Mouse (Mus musculus) kidney, embryonic 16.5 days (tissue): ENCODE measurements around the gene Apopt1. TPM values are rescaled to one million over a fixed set of nuclear protein-coding genes. Genes with fewer than 3 reads are reported as not detected.
"Not testable (repeated sequence)": the region's sequence is repeated elsewhere in the genome, so short reads cannot be mapped to it uniquely, and the experiment has no call there.

Source experiments
- ATAC-seq: fragments of 200-750 bp; cut with Nextera tagmentation; 2 replicates; pipeline ENCODE4 v1.8.0; 2017; ENCODE audit warnings: moderate TSS enrichment; ENCODE audit not compliant: low FRiP score, low TSS enrichment
- H3K27ac ChIP-seq: fragments of 300-500 bp; sonication (generic); 2 replicates; pipeline ENCODE4 v1.5.1; 2014; ENCODE audit warnings: low read length
- H3K27me3 ChIP-seq: fragments of 300-500 bp; sonication (generic); 2 replicates; pipeline ENCODE4 v1.6.1; 2014; ENCODE audit warnings: low read length, control low read depth, mixed read lengths; ENCODE audit not compliant: insufficient read depth
- H3K36me3 ChIP-seq: fragments of 300-500 bp; sonication (generic); 2 replicates; pipeline ENCODE4 v1.6.1; 2014; ENCODE audit warnings: low read length, control low read depth, mixed read lengths; ENCODE audit not compliant: insufficient read depth
- H3K4me1 ChIP-seq: fragments of 300-500 bp; sonication (generic); 2 replicates; pipeline ENCODE4 v1.6.1; 2014; ENCODE audit warnings: low read length, control low read depth, mixed read lengths; ENCODE audit not compliant: insufficient read depth
- H3K4me2 ChIP-seq: fragments of 300-500 bp; sonication (generic); replicated peaks from 2 replicates; pipeline ENCODE4 v1.6.1; 2014; ENCODE audit warnings: low read depth, low read length
- H3K4me3 ChIP-seq: fragments of 300-500 bp; sonication (generic); 2 replicates; pipeline ENCODE4 v1.5.1; 2014; ENCODE audit warnings: mild to moderate bottlenecking, low read length
- H3K9ac ChIP-seq: fragments of 300-500 bp; sonication (generic); replicated peaks from 2 replicates; pipeline ENCODE4 v1.6.1; 2014; ENCODE audit warnings: low read length
- H3K9me3 ChIP-seq: fragments of 300-500 bp; sonication (generic); 2 replicates; pipeline ENCODE4 v1.6.1; 2016; ENCODE audit warnings: low read length, control low read depth
- WGBS: fragments of 180-500 bp; shearing (Covaris S2); extraction: QIAGEN DNeasy Blood & Tissue Kit; methylation state at CpG from one replicate; pipeline ENCODE4 v1.1.7; 2014; 5-methylcytosine and 5-hydroxymethylcytosine counted together
- polyA plus RNA-seq: library from polyadenylated mRNA; unstranded; fragments of >200 nt; fragmentation: Nextera tagmentation; extraction: Ambion mirVana; gene quantifications from 2 replicates; pipeline ENCODE4 v1.2.1, GENCODE M21; 2015

Gene Apopt1
- polyA plus RNA-seq, 1 experiment from 2014 or later, result 54.8 TPM

- peaks cover 26% of the 10 kb centered on the region for H3K4me1 ChIP-seq
- 75% methylated on average over 9 of the region's 9 CpGs for WGBS
- peaks cover 9% of the 10 kb centered on the region; the same call in 1 of the 2 replicates for H3K36me3 ChIP-seq
- no peak overlapping the region for H3K4me3 ChIP-seq
- H3K9me3 ChIP-seq, result no peaks in the 10 kb centered on the region
- ATAC-seq, result no peak
- H3K4me2 ChIP-seq, result no peak overlapping the region
- no peaks in the 10 kb centered on the region for H3K27me3 ChIP-seq
- H3K27ac ChIP-seq, result no peak overlapping the region
- H3K9ac ChIP-seq, result no peak overlapping the region
Observed at GRCm38 (mm10) chr12:111722654-111723053, 9.6 kb downstream of the Apopt1 start.

GRCm38 (mm10) chr12:111724638-111725337 lies 11.7 kb downstream of the Apopt1 start:
- Histone ChIP-seq H3K27me3 (no peaks in the 10 kb centered on the region), H3K9ac (peak overlapping the region; percentile 43; the same call in 1 of the 2 replicates), H3K4me3 (no peak overlapping the region), H3K27ac (no peak overlapping the region), H3K4me2 (no peak overlapping the region), H3K36me3 (peaks cover 13% of the 10 kb centered on the region; the same call in 1 of the 2 replicates), H3K4me1 (peaks cover 15% of the 10 kb centered on the region; the same call in 1 of the 2 replicates), H3K9me3 (no peaks in the 10 kb centered on the region)
- no peak; the same call in 1 of the 2 replicates for ATAC-seq
- WGBS, result 52% methylated on average over 6 of the region's 6 CpGs

- no peak overlapping the region for H3K4me3 ChIP-seq
- H3K4me2 ChIP-seq, result no peak overlapping the region
- no peak for ATAC-seq
- H3K9me3 ChIP-seq, result no peaks in the 10 kb centered on the region
- peaks cover 16% of the 10 kb centered on the region; the same call in 1 of the 2 replicates for H3K36me3 ChIP-seq
- H3K9ac ChIP-seq, result peak overlapping the region; percentile 43; the same call in 1 of the 2 replicates
- WGBS, result 64% methylated on average over 12 of the region's 12 CpGs
- no peaks in the 10 kb centered on the region for H3K27me3 ChIP-seq
- peak overlapping the region; percentile 29; the same call in 1 of the 2 replicates for H3K27ac ChIP-seq
- peaks cover 15% of the 10 kb centered on the region; the same call in 1 of the 2 replicates for H3K4me1 ChIP-seq
Observed at GRCm38 (mm10) chr12:111725338-111726121, 12.5 kb downstream of the Apopt1 start.

GRCm38 (mm10) chr12:111726122-111726463 lies 13.0 kb downstream of the Apopt1 start:
- Histone ChIP-seq H3K4me2 (no peak overlapping the region), H3K4me3 (no peak overlapping the region), H3K4me1 (peaks cover 15% of the 10 kb centered on the region; the same call in 1 of the 2 replicates), H3K9me3 (no peaks in the 10 kb centered on the region), H3K27ac (peak overlapping the region; percentile 29; the same call in 1 of the 2 replicates), H3K36me3 (peaks cover 16% of the 10 kb centered on the region; the same call in 1 of the 2 replicates), H3K27me3 (no peaks in the 10 kb centered on the region), H3K9ac (peak overlapping the region; percentile 17; the same call in 1 of the 2 replicates)
- 48% methylated on average over 4 of the region's 4 CpGs for WGBS
- ATAC-seq, result 0 out of 2 replicates have a peak, but pooled peaks have one; percentile 40

- WGBS, result 92% methylated on average over 1 of the region's 1 CpGs
Observed at GRCm38 (mm10) chr12:111727956-111728355, 14.9 kb downstream of the Apopt1 start.

GRCm38 (mm10) chr12:111731822-111732807 lies 19.1 kb downstream of the Apopt1 start:
- H3K4me3 ChIP-seq, result no peak overlapping the region
- H3K9ac ChIP-seq, result peak overlapping the region; percentile 40; the same call in 1 of the 2 replicates
- H3K9me3 ChIP-seq, result no peaks in the 10 kb centered on the region
- H3K4me2 ChIP-seq, result peak overlapping the region; percentile 22; the same call in 1 of the 2 replicates
- WGBS, result 29% methylated on average over 30 of the region's 30 CpGs
- no peaks in the 10 kb centered on the region for H3K27me3 ChIP-seq
- no peak overlapping the region for H3K27ac ChIP-seq
- peaks cover 4% of the 10 kb centered on the region; the same call in 1 of the 2 replicates for H3K4me1 ChIP-seq
- peak; percentile 89 for ATAC-seq
- 0 out of 2 replicates have a peak, but pooled peaks cover 8% of the 10 kb centered on the region for H3K36me3 ChIP-seq

More at GRCm38 (mm10) chr12:111727956-111728355, 14.9 kb downstream of the Apopt1 start:
- H3K36me3 ChIP-seq, result peaks cover 16% of the 10 kb centered on the region; the same call in 1 of the 2 replicates
- no peak for ATAC-seq
- H3K27ac ChIP-seq, result no peak overlapping the region
- no peak overlapping the region for H3K9ac ChIP-seq
- no peak overlapping the region for H3K4me3 ChIP-seq
- H3K9me3 ChIP-seq, result no peaks in the 10 kb centered on the region
- H3K4me1 ChIP-seq, result peaks cover 19% of the 10 kb centered on the region; the same call in 1 of the 2 replicates
- no peak overlapping the region for H3K4me2 ChIP-seq
- H3K27me3 ChIP-seq, result no peaks in the 10 kb centered on the region

- ATAC-seq, result peak; percentile 44
- peak overlapping the region; percentile 40; the same call in 1 of the 2 replicates for H3K9ac ChIP-seq
- H3K27ac ChIP-seq, result no peak overlapping the region
- no peaks in the 10 kb centered on the region for H3K27me3 ChIP-seq
- H3K4me2 ChIP-seq, result no peak overlapping the region
- WGBS, result 59% methylated on average over 5 of the region's 5 CpGs
- H3K4me3 ChIP-seq, result no peak overlapping the region
- peaks cover 4% of the 10 kb centered on the region; the same call in 1 of the 2 replicates for H3K4me1 ChIP-seq
- no peaks in the 10 kb centered on the region for H3K9me3 ChIP-seq
- 0 out of 2 replicates have a peak, but pooled peaks cover 7% of the 10 kb centered on the region for H3K36me3 ChIP-seq
Observed at GRCm38 (mm10) chr12:111732921-111733320, 19.9 kb downstream of the Apopt1 start.

- no peak overlapping the region for H3K4me3 ChIP-seq
- no peaks in the 10 kb centered on the region for H3K27me3 ChIP-seq
- H3K36me3 ChIP-seq, result 0 out of 2 replicates have a peak, but pooled peaks cover 1% of the 10 kb centered on the region
- 90% methylated on average over 3 of the region's 3 CpGs for WGBS
- no peak overlapping the region for H3K9ac ChIP-seq
- no peak overlapping the region for H3K27ac ChIP-seq
- ATAC-seq, result no peak
- H3K4me1 ChIP-seq, result peaks cover 4% of the 10 kb centered on the region; the same call in 1 of the 2 replicates
- no peak overlapping the region for H3K4me2 ChIP-seq
- no peaks in the 10 kb centered on the region for H3K9me3 ChIP-seq
Observed at GRCm38 (mm10) chr12:111734912-111735311, 21.9 kb downstream of the Apopt1 start.

- H3K27ac ChIP-seq, H3K36me3 ChIP-seq, H3K4me3 ChIP-seq, H3K4me2 ChIP-seq, ATAC-seq, H3K27me3 ChIP-seq, H3K9ac ChIP-seq, H3K4me1 ChIP-seq, H3K9me3 ChIP-seq: not testable (repeated sequence)
- WGBS, result 85% methylated on average over 8 of the region's 8 CpGs
Observed at GRCm38 (mm10) chr12:111736676-111737075, 23.6 kb downstream of the Apopt1 start.
